Mouse (Mus musculus) E14TG2a.4 (cell line): ENCODE results near the gene Hist1h1c.
A peak's percentile ranks its signal among the peaks of the same experiment; 100 is the strongest.
"Not testable (repeated sequence)": the region's sequence is repeated elsewhere in the genome, so short reads cannot be mapped to it uniquely, and the experiment has no call there.

ENCODE experiments used
- H3K27me3 ChIP-seq: 2 replicates; pipeline ENCODE4 v1.6.1; 2014; ENCODE audit warnings: low read length, control low read depth; ENCODE audit not compliant: insufficient read depth
- H3K36me3 ChIP-seq: 2 replicates; pipeline ENCODE4 v1.6.1; 2014; ENCODE audit warnings: low read length, control low read depth; ENCODE audit not compliant: insufficient read depth
- H3K4me1 ChIP-seq: replicated peaks from 2 replicates; pipeline ENCODE4 v1.6.1; 2014; ENCODE audit warnings: low read depth, low read length, control low read depth
- H3K4me3 ChIP-seq: replicated peaks from 2 replicates; pipeline ENCODE4 v1.5.1; 2014; ENCODE audit warnings: mild to moderate bottlenecking, low read length
- H3K9me3 ChIP-seq: 2 replicates; pipeline ENCODE4 v1.6.1; 2014; ENCODE audit warnings: low read length, control low read depth
- CTCF ChIP-seq: conservative IDR thresholded peaks from 2 replicates; pipeline ENCODE4 v1.5.1; 2014; ENCODE audit warnings: low read length
- NANOG ChIP-seq: IDR thresholded peaks from 2 replicates; pipeline ENCODE4 v1.6.1; 2014; ENCODE audit warnings: borderline replicate concordance, low read length, mixed read lengths
- POU5F1 ChIP-seq: IDR thresholded peaks from 2 replicates; pipeline ENCODE4 v1.6.1; 2014; ENCODE audit warnings: low read length, borderline replicate concordance

Hist1h1c gene

DNA sequence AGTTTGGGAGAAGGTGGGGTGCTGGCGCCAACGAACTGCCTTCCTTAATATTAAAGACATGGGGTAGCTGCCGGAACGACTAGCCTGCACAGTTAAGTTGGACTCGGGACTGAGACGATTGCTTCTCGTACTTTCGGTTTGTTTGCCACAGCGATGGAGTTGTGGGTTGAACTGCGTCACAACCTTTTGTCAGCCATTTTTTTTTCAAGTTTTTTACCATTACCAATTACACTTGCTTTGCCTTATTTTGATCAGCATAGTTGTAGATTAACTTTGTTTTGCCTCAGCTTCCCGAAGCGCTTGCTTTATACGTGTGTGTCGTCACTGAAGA lies 1.3 kb downstream of the Hist1h1c start:
- TF ChIP-seq CTCF, result no peak
- no peak for TF ChIP-seq NANOG
- TF ChIP-seq POU5F1, result no peak
- Histone ChIP-seq H3K36me3 (no peaks in the 10 kb centered on the region), H3K27me3 (no peaks in the 10 kb centered on the region), H3K9me3 (no peaks in the 10 kb centered on the region), H3K4me3 (peak overlapping the region; percentile 81), H3K4me1 (peaks cover 29% of the 10 kb centered on the region)

DNA sequence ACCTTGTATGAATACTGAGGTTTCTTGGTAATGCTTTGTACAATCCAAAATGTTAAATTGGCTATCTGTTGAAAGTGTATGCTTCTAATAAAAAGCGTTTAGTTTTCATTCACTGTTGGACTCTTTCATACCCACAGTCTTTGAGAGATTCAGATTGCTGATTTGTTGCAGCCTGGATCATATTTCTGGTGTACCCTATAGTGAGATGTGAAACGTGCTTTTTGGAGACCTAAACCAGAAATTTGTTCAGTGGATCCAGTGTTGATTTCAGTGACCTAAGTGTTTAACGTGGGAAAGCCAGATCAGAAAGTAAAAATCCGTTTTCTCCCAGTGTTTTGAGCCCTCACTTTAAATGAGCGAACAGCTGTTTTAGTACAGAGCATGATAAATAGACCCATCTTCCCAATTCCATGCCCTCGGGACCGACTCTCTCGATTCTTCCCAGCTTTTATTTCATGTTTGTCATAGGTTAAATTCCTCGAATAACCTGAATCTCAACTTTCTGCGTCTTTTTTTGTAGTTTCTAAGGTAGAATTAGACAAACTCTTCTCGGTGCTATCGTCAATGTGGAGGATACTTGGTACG lies 1.7 kb downstream of the Hist1h1c start:
- TF ChIP-seq CTCF, result no peak
- no peak for TF ChIP-seq POU5F1
- TF ChIP-seq NANOG, result no peak
- Histone ChIP-seq H3K4me1 (peaks cover 29% of the 10 kb centered on the region), H3K9me3 (no peaks in the 10 kb centered on the region), H3K27me3 (no peaks in the 10 kb centered on the region), H3K4me3 (peak overlapping the region; percentile 81), H3K36me3 (no peaks in the 10 kb centered on the region)

DNA sequence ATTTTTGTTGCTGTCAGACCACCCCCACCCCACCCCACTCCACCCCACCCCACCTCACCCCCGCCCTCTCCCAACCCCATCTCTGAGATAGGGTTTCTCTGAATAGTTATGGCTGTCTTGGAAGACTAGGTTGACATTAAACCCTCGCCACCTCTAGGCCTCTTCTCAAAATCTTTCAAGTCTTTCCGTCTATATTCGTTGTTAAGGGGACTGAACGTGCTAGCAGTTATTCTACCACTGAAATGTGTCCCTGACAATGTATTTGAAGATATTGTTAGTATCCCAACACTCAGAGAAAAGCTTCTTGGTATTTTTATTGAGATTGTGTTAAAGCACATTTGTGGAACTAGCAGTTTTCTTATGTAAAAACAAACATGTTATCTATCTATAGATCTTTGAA lies 2.3 kb downstream of the Hist1h1c start:
- TF ChIP-seq CTCF (no peak), POU5F1 (no peak), NANOG (no peak)
- no peaks in the 10 kb centered on the region for H3K36me3 ChIP-seq
- no peaks in the 10 kb centered on the region for H3K9me3 ChIP-seq
- H3K4me3 ChIP-seq, result peak overlapping the region; percentile 46; the same call in 1 of the 2 replicates
- no peaks in the 10 kb centered on the region for H3K27me3 ChIP-seq
- H3K4me1 ChIP-seq, result peaks cover 29% of the 10 kb centered on the region

DNA sequence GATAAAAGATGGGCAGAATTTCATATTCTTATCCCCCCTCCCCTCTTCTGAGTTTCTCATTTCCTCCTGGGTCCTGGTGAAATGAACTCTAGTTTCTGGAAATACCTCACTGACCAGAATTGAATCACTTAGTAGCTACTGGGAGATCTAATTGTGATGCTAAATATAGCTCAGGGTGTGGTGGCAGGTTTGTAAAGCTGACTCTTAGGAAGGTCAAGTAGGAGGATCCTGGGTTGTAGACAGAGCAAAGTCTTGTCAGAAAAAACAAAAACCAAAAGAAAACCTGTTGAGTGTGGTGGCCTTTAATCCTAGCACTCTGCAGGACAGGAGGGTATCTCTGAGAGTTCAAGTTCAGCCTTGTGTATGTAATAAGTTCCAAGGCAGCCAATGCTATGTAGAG lies 3.4 kb downstream of the Hist1h1c start:
- TF ChIP-seq POU5F1, result 0 out of 2 replicates have a peak, but pooled peaks have one; percentile 52
- no peak for TF ChIP-seq CTCF
- TF ChIP-seq NANOG, result no peak; the same call in 1 of the 2 replicates
- no peaks in the 10 kb centered on the region for H3K27me3 ChIP-seq
- H3K4me1 ChIP-seq, result peaks cover 28% of the 10 kb centered on the region
- peak overlapping the region; percentile 46; the same call in 1 of the 2 replicates for H3K4me3 ChIP-seq
- no peaks in the 10 kb centered on the region for H3K9me3 ChIP-seq
- no peaks in the 10 kb centered on the region for H3K36me3 ChIP-seq

DNA sequence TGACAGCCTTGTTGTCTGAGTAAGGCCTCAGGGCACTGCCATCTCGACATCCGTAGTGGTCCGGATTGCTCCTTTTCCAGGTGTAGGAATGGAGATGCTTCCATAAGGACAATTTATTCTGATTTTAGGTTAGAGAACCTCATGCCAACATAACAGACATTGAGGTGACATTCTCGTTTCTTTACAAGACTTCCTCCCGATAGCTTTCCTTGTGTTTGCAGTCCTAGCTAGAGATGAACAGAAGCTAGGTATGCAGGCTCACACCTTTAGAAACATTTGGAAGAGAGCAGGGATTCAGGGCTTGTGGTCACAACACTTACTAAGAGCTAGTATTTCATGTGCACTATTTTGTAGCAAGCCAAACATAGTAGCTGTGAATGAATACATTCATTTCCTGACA lies 4.6 kb downstream of the Hist1h1c start:
- H3K4me1 ChIP-seq, result peaks cover 23% of the 10 kb centered on the region
- peak overlapping the region; percentile 73 for H3K4me3 ChIP-seq
- H3K36me3 ChIP-seq, result no peaks in the 10 kb centered on the region
- TF ChIP-seq POU5F1 (no peak), NANOG (no peak), CTCF (no peak)
- no peaks in the 10 kb centered on the region for H3K27me3 ChIP-seq
- no peaks in the 10 kb centered on the region for H3K9me3 ChIP-seq

DNA sequence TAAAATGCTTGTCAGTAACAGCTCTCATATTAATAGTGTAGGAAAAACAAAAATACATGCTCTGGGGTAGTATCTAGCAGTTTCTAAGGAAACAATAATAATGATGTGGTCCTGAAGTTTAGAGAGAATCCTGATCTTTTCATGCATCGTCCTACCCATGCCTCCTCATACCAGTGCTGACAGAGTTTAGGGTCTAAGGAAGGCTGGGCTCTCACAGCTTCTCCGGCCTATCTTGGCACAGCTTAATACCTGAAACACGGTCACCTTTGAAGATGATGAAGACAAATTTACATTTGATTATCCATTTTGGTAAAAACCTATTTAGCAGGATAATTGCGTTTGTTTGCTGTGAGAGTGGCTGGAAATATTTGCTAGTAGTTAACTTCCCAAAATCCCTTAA lies 5.4 kb downstream of the Hist1h1c start:
- Histone ChIP-seq H3K36me3 (no peaks in the 10 kb centered on the region), H3K9me3 (no peaks in the 10 kb centered on the region), H3K4me3 (peak overlapping the region; percentile 73), H3K4me1 (peaks cover 30% of the 10 kb centered on the region), H3K27me3 (no peaks in the 10 kb centered on the region)
- no peak for TF ChIP-seq NANOG
- no peak for TF ChIP-seq CTCF
- TF ChIP-seq POU5F1, result no peak

DNA sequence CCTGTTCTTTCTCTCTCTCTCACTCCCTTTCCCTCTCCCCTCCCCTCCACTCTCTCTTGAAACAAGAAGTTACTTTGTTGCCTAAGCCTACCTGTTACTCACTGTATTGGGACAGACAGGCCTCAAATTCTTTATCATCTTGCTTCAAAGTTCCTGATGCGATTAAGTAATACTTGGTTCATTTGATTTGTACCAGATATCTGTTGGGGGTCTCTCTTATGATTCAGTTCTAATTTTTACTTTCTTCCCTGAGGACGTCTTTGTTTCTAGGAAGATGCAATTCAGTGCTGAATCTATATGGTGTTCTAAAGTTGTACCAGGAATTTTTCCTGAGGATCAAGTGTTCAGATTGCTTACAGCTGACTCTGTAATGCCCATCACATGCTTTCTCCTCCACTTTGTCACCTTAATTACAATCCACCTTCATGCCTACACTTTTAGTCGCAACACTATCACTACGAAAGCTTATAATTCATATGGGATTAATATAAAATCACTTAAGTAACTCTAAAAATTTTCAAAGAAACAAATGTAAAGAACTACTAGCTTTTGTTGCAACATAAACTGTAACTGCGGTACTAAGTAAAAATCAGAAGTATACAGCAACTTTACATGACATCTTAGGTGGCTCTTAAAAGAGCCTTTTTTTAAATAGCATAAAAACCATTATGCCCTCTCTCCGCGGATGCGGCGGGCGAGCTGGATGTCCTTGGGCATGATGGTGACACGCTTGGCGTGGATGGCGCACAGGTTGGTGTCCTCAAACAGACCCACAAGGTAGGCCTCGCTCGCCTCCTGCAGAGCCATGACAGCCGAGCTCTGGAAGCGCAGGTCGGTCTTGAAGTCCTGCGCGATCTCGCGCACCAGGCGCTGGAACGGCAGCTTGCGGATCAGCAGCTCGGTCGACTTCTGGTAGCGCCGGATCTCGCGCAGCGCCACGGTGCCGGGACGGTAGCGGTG lies 6.1 kb downstream of the Hist1h1c start:
- peak overlapping the region; percentile 73 for H3K4me3 ChIP-seq
- H3K4me1 ChIP-seq, result peaks cover 38% of the 10 kb centered on the region
- no peaks in the 10 kb centered on the region for H3K36me3 ChIP-seq
- H3K27me3 ChIP-seq, result no peaks in the 10 kb centered on the region
- no peak for TF ChIP-seq CTCF
- no peak for TF ChIP-seq POU5F1
- no peak for TF ChIP-seq NANOG
- no peaks in the 10 kb centered on the region for H3K9me3 ChIP-seq

DNA sequence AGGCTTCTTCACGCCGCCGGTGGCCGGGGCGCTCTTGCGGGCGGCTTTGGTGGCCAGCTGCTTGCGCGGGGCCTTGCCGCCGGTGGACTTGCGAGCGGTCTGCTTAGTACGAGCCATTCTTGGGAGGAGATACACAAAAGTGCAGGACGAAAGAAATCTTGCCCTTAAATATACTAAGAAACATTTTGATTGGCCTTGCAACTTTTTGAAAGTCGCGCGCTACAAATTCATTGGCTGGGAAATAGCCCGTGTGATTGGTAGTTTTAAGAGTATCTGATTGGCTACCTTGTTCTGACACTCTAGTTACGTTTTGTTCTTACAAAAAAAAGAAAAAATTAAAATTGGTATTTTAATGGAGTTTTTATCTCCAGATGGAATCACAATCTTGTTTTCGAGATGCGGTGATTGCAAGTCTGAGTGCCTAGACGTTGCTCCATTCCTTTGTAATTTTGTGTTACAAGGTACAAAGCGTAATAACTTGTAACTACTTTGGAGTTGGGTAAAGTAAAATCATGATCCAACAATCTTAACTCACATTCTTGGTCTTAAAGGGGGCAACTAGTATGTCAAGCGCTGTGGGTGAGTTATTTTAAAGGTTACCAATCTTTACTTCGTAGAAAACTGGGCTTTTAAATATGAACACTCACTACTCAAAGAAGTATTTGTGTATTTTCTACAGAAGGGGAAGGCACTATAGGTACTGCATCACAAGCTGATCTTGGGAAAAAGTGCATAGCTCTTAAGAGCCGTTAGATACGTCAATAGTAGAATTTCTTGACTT lies 7.0 kb downstream of the Hist1h1c start, which contains the start of gene Hist1h3c:
Gene Hist1h3c, minus strand, starts transcription at position 222 of the 781 bp plus-strand sequence.
- Histone ChIP-seq H3K27me3 (no peaks in the 10 kb centered on the region), H3K4me3 (peak within 1 kb of the TSS; percentile 75), H3K9me3 (no peaks in the 10 kb centered on the region), H3K4me1 (peaks cover 46% of the 10 kb centered on the region), H3K36me3 (no peaks in the 10 kb centered on the region)
- TF ChIP-seq NANOG (no peak), POU5F1 (no peak), CTCF (no peak)

DNA sequence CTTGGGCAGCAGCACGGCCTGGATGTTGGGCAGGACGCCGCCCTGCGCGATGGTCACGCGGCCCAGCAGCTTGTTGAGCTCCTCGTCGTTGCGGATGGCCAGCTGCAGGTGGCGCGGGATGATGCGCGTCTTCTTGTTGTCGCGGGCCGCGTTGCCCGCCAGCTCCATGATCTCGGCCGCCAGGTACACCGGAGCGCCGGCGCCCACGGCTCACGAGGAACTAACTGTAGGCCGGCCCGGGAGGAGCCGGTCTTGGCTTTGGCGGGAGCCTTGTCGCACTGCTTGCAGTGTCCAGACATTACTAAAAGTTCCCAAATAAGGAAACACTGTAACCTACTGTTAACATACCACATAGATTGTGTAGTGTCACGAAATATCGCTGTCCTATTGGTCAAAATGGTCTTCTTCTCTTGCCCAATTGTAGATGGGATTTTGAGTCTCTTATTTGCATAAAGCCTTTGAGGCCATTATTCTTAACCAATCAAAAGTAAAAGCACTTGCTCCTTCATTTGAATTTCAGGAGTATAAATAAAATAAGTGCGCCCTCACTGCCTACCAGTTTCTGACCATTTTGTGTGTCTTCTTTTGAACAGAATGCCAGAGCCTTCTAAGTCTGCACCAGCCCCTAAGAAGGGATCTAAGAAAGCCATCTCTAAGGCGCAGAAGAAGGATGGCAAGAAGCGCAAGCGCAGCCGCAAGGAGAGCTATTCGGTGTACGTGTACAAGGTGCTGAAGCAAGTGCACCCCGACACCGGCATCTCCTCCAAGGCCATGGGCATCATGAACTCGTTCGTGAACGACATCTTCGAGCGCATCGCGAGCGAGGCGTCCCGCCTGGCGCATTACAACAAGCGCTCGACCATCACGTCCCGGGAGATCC lies 7.8 kb downstream of the Hist1h1c start, which contains the start of gene Hist1h2bb:
Gene Hist1h2bb, plus strand, starts transcription at position 534 of the 880 bp plus-strand sequence.
- H3K9me3 ChIP-seq, H3K27me3 ChIP-seq, H3K36me3 ChIP-seq: not testable (repeated sequence)
- Histone ChIP-seq H3K4me1 (peaks cover 47% of the 10 kb centered on the region), H3K4me3 (peak within 1 kb of the TSS; percentile 75)
